Mouse (Mus musculus) heart, embryonic 14.5 days (tissue): Measurements from ENCODE around the gene Harbi1. TPM values are rescaled to one million over a fixed set of nuclear protein-coding genes. Genes with fewer than 3 reads are reported as not detected.

Experiments used
- ATAC-seq: fragments of 200-750 bp; cut with Nextera tagmentation; 2 replicates; pipeline ENCODE4 v1.8.0; 2017; ENCODE audit warnings: low read depth, moderate TSS enrichment; ENCODE audit not compliant: insufficient number of reproducible peaks, insufficient read depth, low FRiP score
- H3K27ac ChIP-seq, 2 experiments: fragments of 200-500 bp in 1 of 2; fragments of 300-500 bp in 1 of 2; sonication (generic) in 1 of 2; replicated peaks in 1 of 2; 2 replicates each; pipeline ENCODE4 v1.5.1; 2012 to 2014; ENCODE audit warnings: low read depth in 2 of 2, low read length in 2 of 2, control low read depth in 1 of 2, mild to moderate bottlenecking in 1 of 2, mixed read lengths in 1 of 2; ENCODE audit not compliant: control insufficient read depth in 1 of 2, insufficient read depth in 1 of 2
- H3K27me3 ChIP-seq: fragments of 300-500 bp; sonication (generic); 2 replicates; pipeline ENCODE4 v1.6.1; 2014; ENCODE audit warnings: mild to moderate bottlenecking, low read length, control low read depth; ENCODE audit not compliant: control insufficient read depth, insufficient read depth
- H3K36me3 ChIP-seq: fragments of 300-500 bp; sonication (generic); 2 replicates; pipeline ENCODE4 v1.6.1; 2014; ENCODE audit warnings: mild to moderate bottlenecking, control low read depth, low read length, mixed read lengths; ENCODE audit not compliant: control insufficient read depth, insufficient read depth
- H3K4me1 ChIP-seq, 2 experiments: fragments of 200-500 bp in 1 of 2; fragments of 300-500 bp in 1 of 2; sonication (generic) in 1 of 2; 2 replicates each; pipeline ENCODE4 v1.6.1; 2012 to 2014; ENCODE audit warnings: low read length in 2 of 2, control low read depth in 1 of 2, mixed read lengths in 1 of 2; ENCODE audit not compliant: control insufficient read depth in 2 of 2, insufficient read depth in 2 of 2
- H3K4me2 ChIP-seq: fragments of 300-500 bp; sonication (generic); 2 replicates; pipeline ENCODE4 v1.6.1; 2014; ENCODE audit warnings: mild to moderate bottlenecking, low read length
- H3K4me3 ChIP-seq, 2 experiments: fragments of 200-500 bp in 1 of 2; fragments of 300-500 bp in 1 of 2; sonication (generic) in 1 of 2; 2 replicates each; pipeline ENCODE4 v1.5.1; 2012 to 2014; ENCODE audit warnings: low read length in 2 of 2, mild to moderate bottlenecking in 2 of 2, control low read depth in 1 of 2, low read depth in 1 of 2, moderate library complexity in 1 of 2; ENCODE audit not compliant: control insufficient read depth in 1 of 2, insufficient read depth in 1 of 2
- H3K9ac ChIP-seq: fragments of 300-500 bp; sonication (generic); 2 replicates; pipeline ENCODE4 v1.6.1; 2014; ENCODE audit warnings: mild to moderate bottlenecking, low read length
- H3K9me3 ChIP-seq: fragments of 300-500 bp; sonication (generic); 2 replicates; pipeline ENCODE4 v1.6.1; 2016; ENCODE audit warnings: low read length, control low read depth; ENCODE audit not compliant: control insufficient read depth
- WGBS: fragments of 180-500 bp; shearing (Covaris S2); extraction: QIAGEN DNeasy Blood & Tissue Kit; methylation state at CpG from one replicate; pipeline ENCODE4 v1.1.7; 2014; 5-methylcytosine and 5-hydroxymethylcytosine counted together
- polyA plus RNA-seq: library from polyadenylated mRNA; unstranded; fragments of >200 nt; fragmentation: Nextera tagmentation; extraction: Ambion mirVana; gene quantifications from 2 replicates; pipeline ENCODE4 v1.2.1, GENCODE M21; 2014

Harbi1 gene
- polyA plus RNA-seq, 1 experiment from 2014 or later, result 9.9 TPM

DNA sequence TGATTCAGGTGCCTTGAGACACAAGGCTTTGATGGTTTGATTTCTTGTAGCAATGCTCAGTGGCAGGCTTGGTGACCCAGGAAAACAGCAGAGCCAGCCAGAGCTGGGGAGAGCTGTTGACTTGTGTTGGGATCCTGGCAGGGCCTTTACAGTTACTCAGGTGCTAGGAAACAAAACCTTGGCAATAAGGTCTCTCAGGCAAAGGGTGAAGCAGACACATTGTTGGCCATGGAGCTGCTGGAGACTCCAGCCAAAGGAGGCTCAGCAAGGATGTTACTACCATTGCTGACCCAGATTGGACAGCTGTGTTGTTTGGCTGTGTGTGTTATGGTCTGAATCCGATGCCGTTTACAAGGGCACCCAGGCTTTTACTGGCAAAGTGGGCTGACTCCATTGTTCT is 37.1 kb upstream of the Harbi1 start:
- no peak overlapping the region for H3K4me3 ChIP-seq
- no peaks in the 10 kb centered on the region for H3K9me3 ChIP-seq
- H3K9ac ChIP-seq, result no peak overlapping the region
- 94% methylated on average over 2 of the region's 2 CpGs for WGBS
- no peak overlapping the region for H3K4me2 ChIP-seq
- ATAC-seq, result no peak
- H3K4me1 ChIP-seq, result no peaks in the 10 kb centered on the region
- H3K27ac ChIP-seq, result no peak overlapping the region
- no peaks in the 10 kb centered on the region for H3K27me3 ChIP-seq
- peaks cover 98% of the 10 kb centered on the region for H3K36me3 ChIP-seq

DNA sequence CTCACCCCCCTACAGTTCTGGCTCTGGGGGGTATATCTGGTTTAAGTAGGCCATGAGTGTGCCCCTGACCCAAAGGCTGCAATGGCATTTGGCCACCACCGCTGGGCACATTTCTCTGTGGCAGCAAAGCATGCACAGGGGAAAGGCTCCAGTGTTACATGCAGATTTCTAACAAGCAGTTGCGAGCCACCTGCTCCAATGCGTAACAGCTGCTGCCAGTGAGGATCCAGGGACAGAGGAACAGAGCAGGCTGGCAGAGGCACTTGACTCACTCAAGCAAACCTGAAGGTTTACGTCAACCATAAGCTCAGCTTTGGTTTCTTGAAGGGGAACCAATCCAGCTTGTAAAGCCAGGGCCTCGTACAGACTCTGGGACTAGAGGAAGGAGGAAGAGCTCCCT is 35.8 kb upstream of the Harbi1 start:
- H3K9me3 ChIP-seq, result no peaks in the 10 kb centered on the region

GRCm38 (mm10) chr2:91676420-91676819 is 34.2 kb upstream of the Harbi1 start:
- H3K4me3 ChIP-seq, result no peak overlapping the region
- H3K27me3 ChIP-seq, result no peaks in the 10 kb centered on the region
- no peaks in the 10 kb centered on the region for H3K4me1 ChIP-seq
- peaks cover 98% of the 10 kb centered on the region for H3K36me3 ChIP-seq
- WGBS, result 71% methylated on average over 2 of the region's 2 CpGs
- no peak overlapping the region for H3K27ac ChIP-seq
- ATAC-seq, result no peak
- no peaks in the 10 kb centered on the region for H3K9me3 ChIP-seq
- H3K9ac ChIP-seq, result no peak overlapping the region
- no peak overlapping the region for H3K4me2 ChIP-seq

More for the DNA sequence above, 35.8 kb upstream of the Harbi1 start:
- Histone ChIP-seq H3K4me3 (no peak overlapping the region), H3K27me3 (no peaks in the 10 kb centered on the region), H3K9ac (no peak overlapping the region), H3K27ac (no peak overlapping the region), H3K4me2 (no peak overlapping the region), H3K36me3 (peaks cover 97% of the 10 kb centered on the region), H3K4me1 (no peaks in the 10 kb centered on the region)
- ATAC-seq, result no peak
- WGBS, result 91% methylated on average over 5 of the region's 5 CpGs

- Histone ChIP-seq H3K27me3 (no peaks in the 10 kb centered on the region), H3K36me3 (peaks cover 98% of the 10 kb centered on the region), H3K4me1 (no peaks in the 10 kb centered on the region), H3K9ac (no peak overlapping the region), H3K9me3 (no peaks in the 10 kb centered on the region), H3K27ac (no peak overlapping the region), H3K4me3 (no peak overlapping the region), H3K4me2 (no peak overlapping the region)
- ATAC-seq, result no peak
These were observed 33.7 kb upstream of the Harbi1 start for GRCm38 (mm10) chr2:91676961-91677360.

DNA sequence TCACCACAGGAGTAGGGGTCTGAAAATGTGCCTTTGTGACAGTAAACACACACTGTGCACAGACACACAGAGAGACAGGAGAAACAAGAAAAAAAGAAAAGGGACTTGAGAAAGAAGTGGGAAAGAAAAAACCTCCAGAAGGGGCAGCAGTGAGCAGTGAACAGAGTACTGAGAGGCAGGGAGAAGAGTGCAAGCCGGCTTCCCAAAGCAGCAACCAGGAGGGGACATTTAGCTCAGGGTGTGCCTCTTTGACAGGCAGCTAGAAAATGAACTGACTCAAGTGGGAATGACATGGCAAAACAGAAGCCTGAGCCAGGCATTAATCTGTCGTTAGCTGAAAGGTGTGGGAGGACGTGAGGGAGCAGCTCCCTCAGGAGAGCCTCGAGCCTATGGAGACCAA is 27.8 kb upstream of the Harbi1 start:
- Histone ChIP-seq H3K4me2 (no peak overlapping the region), H3K4me1 (peaks cover 2 to 3% of the 10 kb centered on the region in 2 experiments; a peak in 1 of 4 replicates), H3K9me3 (no peaks in the 10 kb centered on the region), H3K4me3 (no peak overlapping the region), H3K27ac (no peak overlapping the region), H3K27me3 (no peaks in the 10 kb centered on the region), H3K36me3 (peaks cover 86% of the 10 kb centered on the region), H3K9ac (no peak overlapping the region)
- 25% methylated on average over 4 of the region's 4 CpGs for WGBS
- ATAC-seq, result no peak

GRCm38 (mm10) chr2:91683919-91684318 is 26.7 kb upstream of the Harbi1 start:
- ATAC-seq, result no peak
- H3K9ac ChIP-seq, result no peak overlapping the region
- no peak overlapping the region for H3K4me2 ChIP-seq
- H3K36me3 ChIP-seq, result peaks cover 83% of the 10 kb centered on the region
- H3K27ac ChIP-seq, result no peak overlapping the region
- no peaks in the 10 kb centered on the region for H3K27me3 ChIP-seq
- 74% methylated on average over 8 of the region's 8 CpGs for WGBS
- peaks cover 2 to 3% of the 10 kb centered on the region in 2 experiments; a peak in 1 of 4 replicates for H3K4me1 ChIP-seq
- H3K9me3 ChIP-seq, result no peaks in the 10 kb centered on the region
- no peak overlapping the region for H3K4me3 ChIP-seq

DNA sequence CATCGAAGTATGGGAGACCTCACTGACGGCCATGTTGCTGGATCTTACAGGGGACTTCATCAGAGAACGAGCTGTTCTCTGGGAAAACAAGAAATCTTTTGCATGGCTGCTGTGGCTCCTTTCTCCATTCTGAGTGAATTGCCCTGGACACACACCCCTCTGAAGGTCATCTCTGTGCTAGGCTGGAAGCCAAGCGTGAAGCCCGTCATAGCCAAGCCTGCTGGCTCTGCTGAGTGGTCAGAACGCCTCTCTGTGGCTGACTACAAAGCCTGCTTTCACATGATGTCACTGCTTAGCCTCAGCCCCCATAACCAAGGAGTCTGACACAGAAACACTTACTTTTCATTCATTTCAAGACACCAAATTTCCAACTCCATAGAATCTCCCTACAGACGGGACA is 21.2 kb upstream of the Harbi1 start:
- ATAC-seq, result no peak
- Histone ChIP-seq H3K27ac (peak overlapping the region in 1 of 2 experiments; percentile 41; a peak in 2 of 4 replicates), H3K4me2 (no peak overlapping the region), H3K27me3 (no peaks in the 10 kb centered on the region), H3K9me3 (no peaks in the 10 kb centered on the region), H3K9ac (no peak overlapping the region), H3K4me3 (no peak overlapping the region), H3K4me1 (no peaks in the 10 kb centered on the region; a peak in 1 of 4 replicates), H3K36me3 (peaks cover 58% of the 10 kb centered on the region)
- 62% methylated on average over 7 of the region's 7 CpGs for WGBS

GRCm38 (mm10) chr2:91695436-91696224 is 15.0 kb upstream of the Harbi1 start:
- Histone ChIP-seq H3K4me3 (no peak overlapping the region), H3K36me3 (peaks cover 31% of the 10 kb centered on the region), H3K4me2 (no peak overlapping the region), H3K27ac (peak overlapping the region; percentile 49 to 62), H3K9ac (no peak overlapping the region), H3K4me1 (peaks cover 0 to 26% of the 10 kb centered on the region in 2 experiments; a peak in 3 of 4 replicates), H3K27me3 (no peaks in the 10 kb centered on the region), H3K9me3 (no peaks in the 10 kb centered on the region)
- ATAC-seq, result no peak
- WGBS, result 57% methylated on average over 10 of the region's 10 CpGs
